Mouse (Mus musculus): ENCODE results near the gene Susd4. TPM values are rescaled to one million over a fixed set of nuclear protein-coding genes. Genes with fewer than 3 reads are reported as not detected.

Gene Susd4
- polyA plus RNA-seq, 1 experiment, result 0.54 TPM

DNA sequence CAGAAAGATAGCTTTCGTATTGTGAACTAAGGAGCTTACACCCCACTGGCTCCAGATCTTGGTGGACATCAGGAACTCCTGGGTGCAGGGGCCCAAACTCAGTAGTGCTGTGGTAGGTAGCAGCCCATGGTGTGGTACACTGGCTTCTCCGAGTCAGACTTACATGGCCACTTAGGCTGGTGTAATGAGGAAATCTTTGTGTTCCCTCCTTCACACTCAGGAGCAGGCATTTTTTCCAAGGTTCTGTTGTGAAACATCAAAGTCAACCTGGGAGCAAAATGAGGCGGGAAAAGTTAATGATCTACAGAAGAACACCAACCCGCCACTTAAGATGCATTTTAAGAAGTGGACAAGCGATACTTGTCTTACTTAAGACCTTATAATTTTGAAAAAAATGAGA is 21.8 kb downstream of the Susd4 start:
- 89% methylated on average over 5 of the region's 5 CpGs for WGBS
- H3K27me3 ChIP-seq (ENCODE audit: control insufficient read depth, insufficient read depth, low read length), result no peaks in the 10 kb centered on the region
- no peak for TF ChIP-seq CTCF (IDR thresholded peaks at IDR 0.05; ENCODE audit: extremely low read depth, insufficient read depth, insufficient read length, insufficient replicate concordance)
- no peak for TF ChIP-seq POLR2A (IDR thresholded peaks at IDR 0.05; ENCODE audit: low read depth, low read length)
- no peak overlapping the region for H3K27ac ChIP-seq (ENCODE audit: insufficient read depth, low read length)
- no peaks in the 10 kb centered on the region for H3K36me3 ChIP-seq (ENCODE audit: control insufficient read depth, insufficient read depth, low read length)
- DNase-seq (ENCODE audit: low read depth in 1 of 2, low spot score in 2 of 2), result no peak
- no peak overlapping the region for H3K4me3 ChIP-seq (ENCODE audit: extremely low read depth, insufficient read depth, insufficient read length)
- no peaks in the 10 kb centered on the region for H3K4me1 ChIP-seq (ENCODE audit: control insufficient read depth, insufficient read depth, insufficient read length)

GRCm38 (mm10) chr1:182787030-182787429 is 23.4 kb downstream of the Susd4 start:
- Histone ChIP-seq H3K4me1 (ENCODE audit: control insufficient read depth, insufficient read depth, insufficient read length) (no peaks in the 10 kb centered on the region), H3K36me3 (ENCODE audit: control insufficient read depth, insufficient read depth, low read length) (no peaks in the 10 kb centered on the region), H3K4me3 (ENCODE audit: extremely low read depth, insufficient read depth, insufficient read length) (no peak overlapping the region), H3K27me3 (ENCODE audit: control insufficient read depth, insufficient read depth, low read length) (no peaks in the 10 kb centered on the region), H3K27ac (ENCODE audit: insufficient read depth, low read length) (no peak overlapping the region)
- no peak for TF ChIP-seq POLR2A (IDR thresholded peaks at IDR 0.05; ENCODE audit: low read depth, low read length)
- TF ChIP-seq CTCF (IDR thresholded peaks at IDR 0.05; ENCODE audit: extremely low read depth, insufficient read depth, insufficient read length, insufficient replicate concordance), result no peak
- 62% methylated on average over 7 of the region's 7 CpGs for WGBS
- no peak for DNase-seq (ENCODE audit: low read depth in 1 of 2, low spot score in 2 of 2)

DNA sequence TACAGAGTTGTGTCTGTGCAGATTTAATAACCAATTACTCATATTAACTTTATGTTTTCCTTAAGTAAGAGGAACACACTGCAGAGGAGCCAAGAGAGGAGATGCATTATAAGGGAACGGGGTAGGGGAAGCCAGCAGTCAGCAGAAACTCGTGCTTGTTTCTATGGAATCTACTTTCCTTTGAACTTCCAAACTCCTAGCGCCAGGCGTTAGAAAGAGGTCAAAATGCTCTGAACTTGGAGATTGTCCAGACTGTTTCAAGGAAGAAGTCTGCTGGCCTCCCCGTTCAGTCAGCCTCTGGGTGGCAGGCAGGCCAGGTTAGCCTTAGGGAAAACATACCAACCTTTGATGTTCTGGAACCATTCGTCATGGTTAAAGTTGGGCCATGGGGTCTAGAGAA is 25.2 kb downstream of the Susd4 start:
- no peaks in the 10 kb centered on the region for H3K36me3 ChIP-seq (ENCODE audit: control insufficient read depth, insufficient read depth, low read length)
- H3K4me1 ChIP-seq (ENCODE audit: control insufficient read depth, insufficient read depth, insufficient read length), result no peaks in the 10 kb centered on the region
- no peak overlapping the region for H3K27ac ChIP-seq (ENCODE audit: insufficient read depth, low read length)
- 81% methylated on average over 6 of the region's 6 CpGs for WGBS
- TF ChIP-seq POLR2A (IDR thresholded peaks at IDR 0.05; ENCODE audit: low read depth, low read length) (no peak), CTCF (IDR thresholded peaks at IDR 0.05; ENCODE audit: extremely low read depth, insufficient read depth, insufficient read length, insufficient replicate concordance) (no peak)
- no peak for DNase-seq (ENCODE audit: low read depth in 1 of 2, low spot score in 2 of 2)
- no peak overlapping the region for H3K4me3 ChIP-seq (ENCODE audit: extremely low read depth, insufficient read depth, insufficient read length)
- H3K27me3 ChIP-seq (ENCODE audit: control insufficient read depth, insufficient read depth, low read length), result no peaks in the 10 kb centered on the region

- no peak overlapping the region for H3K27ac ChIP-seq (ENCODE audit: insufficient read depth, low read length)
- H3K4me3 ChIP-seq (ENCODE audit: extremely low read depth, insufficient read depth, insufficient read length), result no peak overlapping the region
- WGBS, result 10% methylated on average over 16 of the region's 16 CpGs
- peak in 1 of 2 experiments; percentile 9 for DNase-seq (ENCODE audit: low read depth in 1 of 2, low spot score in 2 of 2)
- H3K27me3 ChIP-seq (ENCODE audit: control insufficient read depth, insufficient read depth, low read length), result no peaks in the 10 kb centered on the region
- H3K36me3 ChIP-seq (ENCODE audit: control insufficient read depth, insufficient read depth, low read length), result no peaks in the 10 kb centered on the region
- TF ChIP-seq CTCF (IDR thresholded peaks at IDR 0.05; ENCODE audit: extremely low read depth, insufficient read depth, insufficient read length, insufficient replicate concordance) (no peak), POLR2A (IDR thresholded peaks at IDR 0.05; ENCODE audit: low read depth, low read length) (no peak)
- no peaks in the 10 kb centered on the region for H3K4me1 ChIP-seq (ENCODE audit: control insufficient read depth, insufficient read depth, insufficient read length)
These were observed 28.9 kb downstream of the Susd4 start for GRCm38 (mm10) chr1:182792521-182793071.

GRCm38 (mm10) chr1:182794221-182794620 is 30.6 kb downstream of the Susd4 start:
- Histone ChIP-seq H3K4me1 (ENCODE audit: control insufficient read depth, insufficient read depth, insufficient read length) (no peaks in the 10 kb centered on the region), H3K4me3 (ENCODE audit: extremely low read depth, insufficient read depth, insufficient read length) (no peak overlapping the region), H3K36me3 (ENCODE audit: control insufficient read depth, insufficient read depth, low read length) (no peaks in the 10 kb centered on the region), H3K27me3 (ENCODE audit: control insufficient read depth, insufficient read depth, low read length) (no peaks in the 10 kb centered on the region), H3K27ac (ENCODE audit: insufficient read depth, low read length) (no peak overlapping the region)
- TF ChIP-seq POLR2A (IDR thresholded peaks at IDR 0.05; ENCODE audit: low read depth, low read length) (no peak), CTCF (IDR thresholded peaks at IDR 0.05; ENCODE audit: extremely low read depth, insufficient read depth, insufficient read length, insufficient replicate concordance) (no peak)
- 87% methylated on average over 10 of the region's 10 CpGs for WGBS
- no peak for DNase-seq (ENCODE audit: low read depth in 1 of 2, low spot score in 2 of 2)

DNA sequence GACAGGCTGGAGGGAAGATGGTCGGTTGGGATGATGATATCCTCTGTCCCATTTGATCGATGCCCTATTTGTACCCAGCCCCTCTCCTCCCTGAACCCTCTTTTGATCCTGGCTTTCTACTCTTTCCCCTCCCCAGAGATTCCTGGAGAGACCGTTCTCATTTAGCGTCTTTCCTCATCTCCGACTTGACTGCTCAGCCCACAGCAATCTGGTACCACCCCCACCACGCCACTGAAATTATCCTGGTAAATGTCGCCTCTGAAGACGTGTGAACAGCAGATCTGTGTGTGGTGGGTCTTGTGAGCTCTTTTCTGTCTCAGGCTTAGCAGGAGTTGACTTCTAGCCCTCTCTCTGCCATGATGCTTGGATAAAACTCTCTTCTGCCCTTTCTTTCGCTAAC is 31.0 kb downstream of the Susd4 start:
- 95% methylated on average over 9 of the region's 9 CpGs for WGBS
- no peak overlapping the region for H3K27ac ChIP-seq (ENCODE audit: insufficient read depth, low read length)
- H3K4me3 ChIP-seq (ENCODE audit: extremely low read depth, insufficient read depth, insufficient read length), result no peak overlapping the region
- H3K36me3 ChIP-seq (ENCODE audit: control insufficient read depth, insufficient read depth, low read length), result no peaks in the 10 kb centered on the region
- no peaks in the 10 kb centered on the region for H3K27me3 ChIP-seq (ENCODE audit: control insufficient read depth, insufficient read depth, low read length)
- no peak for TF ChIP-seq POLR2A (IDR thresholded peaks at IDR 0.05; ENCODE audit: low read depth, low read length)
- TF ChIP-seq CTCF (IDR thresholded peaks at IDR 0.05; ENCODE audit: extremely low read depth, insufficient read depth, insufficient read length, insufficient replicate concordance), result no peak
- no peaks in the 10 kb centered on the region for H3K4me1 ChIP-seq (ENCODE audit: control insufficient read depth, insufficient read depth, insufficient read length)
- no peak for DNase-seq (ENCODE audit: low read depth in 1 of 2, low spot score in 2 of 2)

DNA sequence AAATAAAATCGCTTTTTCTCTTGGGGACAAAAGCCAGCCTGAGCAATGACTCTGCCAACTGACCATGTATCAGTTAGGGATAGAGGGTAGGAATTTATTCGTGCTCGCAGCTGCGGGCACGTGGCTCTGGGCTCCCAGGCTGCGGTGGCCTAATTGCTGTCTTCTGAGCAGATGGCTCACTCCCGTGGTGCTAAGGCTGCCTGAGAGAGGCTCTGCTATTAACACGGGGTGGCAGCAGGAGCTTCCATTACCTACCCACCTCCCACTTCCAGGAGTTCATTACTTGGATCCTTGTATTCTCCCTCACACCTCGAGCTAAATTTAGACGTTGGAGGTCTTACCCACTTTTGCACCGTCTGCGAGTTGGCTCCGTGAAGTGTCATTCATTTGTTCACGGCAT is 33.4 kb downstream of the Susd4 start:
- WGBS, result 92% methylated on average over 14 of the region's 14 CpGs
- no peak overlapping the region for H3K27ac ChIP-seq (ENCODE audit: insufficient read depth, low read length)
- no peaks in the 10 kb centered on the region for H3K27me3 ChIP-seq (ENCODE audit: control insufficient read depth, insufficient read depth, low read length)
- H3K36me3 ChIP-seq (ENCODE audit: control insufficient read depth, insufficient read depth, low read length), result no peaks in the 10 kb centered on the region
- no peak for TF ChIP-seq CTCF (IDR thresholded peaks at IDR 0.05; ENCODE audit: extremely low read depth, insufficient read depth, insufficient read length, insufficient replicate concordance)
- TF ChIP-seq POLR2A (IDR thresholded peaks at IDR 0.05; ENCODE audit: low read depth, low read length), result no peak
- DNase-seq (ENCODE audit: low read depth in 1 of 2, low spot score in 2 of 2), result no peak
- no peak overlapping the region for H3K4me3 ChIP-seq (ENCODE audit: extremely low read depth, insufficient read depth, insufficient read length)
- H3K4me1 ChIP-seq (ENCODE audit: control insufficient read depth, insufficient read depth, insufficient read length), result no peaks in the 10 kb centered on the region

All from spleen, adult 2 months (tissue).